Mouse (Mus musculus) lung, embryonic 16.5 days (tissue): Measurements from ENCODE around the gene Hcls1. TPM values are rescaled to one million over a fixed set of nuclear protein-coding genes. Genes with fewer than 3 reads are reported as not detected.

ENCODE experiments used
- ATAC-seq: fragments of 200-750 bp; cut with Nextera tagmentation; 2 replicates; pipeline ENCODE4 v1.8.0; 2017; ENCODE audit warnings: low read depth, mild to moderate bottlenecking, moderate library complexity
- H3K27ac ChIP-seq: fragments of 300-500 bp; sonication (generic); 2 replicates; pipeline ENCODE4 v1.5.1; 2014; ENCODE audit warnings: mild to moderate bottlenecking, control low read depth, low read length
- H3K27me3 ChIP-seq: fragments of 300-500 bp; sonication (generic); 2 replicates; pipeline ENCODE4 v1.6.1; 2014; ENCODE audit warnings: low read depth, low read length, mixed read lengths; ENCODE audit not compliant: control insufficient read depth, insufficient read depth
- H3K36me3 ChIP-seq: fragments of 300-500 bp; sonication (generic); 2 replicates; pipeline ENCODE4 v1.6.1; 2014; ENCODE audit warnings: low read length; ENCODE audit not compliant: control insufficient read depth, insufficient read depth
- H3K4me1 ChIP-seq: fragments of 300-500 bp; sonication (generic); replicated peaks from 2 replicates; pipeline ENCODE4 v1.6.1; 2014; ENCODE audit warnings: low read length, mixed read lengths; ENCODE audit not compliant: control insufficient read depth, insufficient read depth
- H3K4me2 ChIP-seq: fragments of 300-500 bp; sonication (generic); 2 replicates; pipeline ENCODE4 v1.6.1; 2014; ENCODE audit warnings: low read depth, low read length, control low read depth
- H3K4me3 ChIP-seq: fragments of 300-500 bp; sonication (generic); 2 replicates; pipeline ENCODE4 v1.5.1; 2014; ENCODE audit warnings: mild to moderate bottlenecking, low read length, control low read depth
- H3K9ac ChIP-seq: fragments of 300-500 bp; sonication (generic); 2 replicates; pipeline ENCODE4 v1.6.1; 2014; ENCODE audit warnings: low read length, control low read depth
- H3K9me3 ChIP-seq: fragments of 300-500 bp; sonication (generic); 2 replicates; pipeline ENCODE4 v1.6.1; 2016; ENCODE audit warnings: low read length; ENCODE audit not compliant: control insufficient read depth
- WGBS: fragments of 180-500 bp; shearing (Covaris S2); extraction: QIAGEN DNeasy Blood & Tissue Kit; methylation state at CpG from one replicate; pipeline ENCODE4 v1.1.7; 2014; 5-methylcytosine and 5-hydroxymethylcytosine counted together
- polyA plus RNA-seq: library from polyadenylated mRNA; unstranded; fragments of >200 nt; fragmentation: Nextera tagmentation; extraction: Ambion mirVana; gene quantifications from 2 replicates; pipeline ENCODE4 v1.2.1, GENCODE M21; 2015

The Hcls1 gene
- polyA plus RNA-seq, 1 experiment from 2014 or later: 7.0 TPM

DNA sequence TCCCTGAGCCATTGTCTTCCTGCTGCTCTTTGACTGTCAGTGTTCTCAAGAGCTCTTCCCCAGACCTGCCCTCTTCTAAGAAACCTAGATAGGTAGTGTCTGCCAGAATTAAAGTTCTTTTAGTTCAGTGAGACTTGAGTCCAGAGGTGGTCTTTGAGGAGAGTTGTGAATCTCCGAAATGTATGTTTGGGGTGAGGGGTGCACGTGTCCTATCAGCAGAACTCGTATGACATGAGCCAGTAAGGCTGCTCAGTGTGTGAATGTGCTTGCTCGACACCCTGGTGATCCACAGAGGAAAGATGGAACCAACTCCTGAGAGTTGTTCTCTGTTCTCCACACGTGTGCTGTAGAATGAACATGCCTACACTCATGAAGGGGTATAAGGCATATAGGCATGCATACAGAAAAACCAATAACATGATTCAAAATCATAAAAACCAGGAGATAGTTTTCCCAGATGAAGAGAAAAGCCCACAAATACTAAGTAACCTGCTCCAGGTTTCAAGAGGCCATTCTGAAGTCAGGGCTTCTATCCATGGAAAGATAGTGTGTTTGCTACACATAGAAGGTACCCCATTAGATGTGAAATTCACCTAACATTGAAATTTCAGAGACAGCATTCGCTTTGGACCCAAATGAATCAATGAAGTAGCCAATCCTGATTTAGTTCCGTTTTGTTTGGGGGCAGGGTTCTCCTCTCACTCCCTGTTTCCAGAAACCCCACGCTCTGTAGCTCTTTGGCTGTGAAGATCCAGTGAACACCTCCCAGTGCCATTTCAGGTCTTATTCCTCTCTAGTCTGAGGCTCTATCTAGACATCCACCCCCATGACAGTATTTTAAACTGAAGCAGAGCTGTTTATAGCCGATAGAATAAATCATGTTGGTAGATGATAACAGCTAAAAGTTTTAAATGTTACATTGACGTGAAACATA is 8.0 kb upstream of the Hcls1 start:
- Histone ChIP-seq H3K4me3 (no peak overlapping the region), H3K4me2 (no peak overlapping the region), H3K27ac (no peak overlapping the region), H3K27me3 (no peaks in the 10 kb centered on the region), H3K9me3 (no peaks in the 10 kb centered on the region), H3K4me1 (no peaks in the 10 kb centered on the region), H3K9ac (no peak overlapping the region), H3K36me3 (peaks cover 26% of the 10 kb centered on the region)
- ATAC-seq: no peak
- WGBS: 89% methylated on average over 10 of the region's 10 CpGs

DNA sequence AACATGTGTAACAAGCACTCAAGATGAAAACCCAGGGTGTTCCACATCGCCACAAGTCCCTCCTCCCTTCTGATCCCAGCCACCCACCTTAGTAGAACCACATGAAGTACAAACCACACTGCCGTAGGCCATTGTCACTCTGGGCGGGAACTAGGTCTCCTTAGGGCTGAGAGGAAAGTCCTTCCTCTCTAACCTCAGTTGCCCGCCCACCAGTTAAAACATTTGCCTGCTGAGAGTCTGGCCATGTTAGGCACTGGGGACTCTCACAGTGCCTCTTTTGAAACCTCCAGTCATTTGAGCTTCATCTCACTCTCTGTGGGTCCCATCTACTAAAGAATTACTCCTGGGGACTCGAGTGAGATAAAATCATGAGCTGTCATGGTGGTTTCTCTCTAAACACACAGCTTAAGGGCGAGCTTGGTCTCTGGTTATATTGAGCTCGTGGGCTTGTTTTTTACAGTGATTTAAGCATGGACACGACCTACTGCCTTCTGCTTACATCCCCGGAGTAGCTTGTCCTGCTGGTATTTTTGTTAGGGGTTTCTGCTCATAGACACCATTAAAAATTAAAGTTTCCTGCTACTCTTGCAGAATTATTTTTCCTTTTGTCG is 7.2 kb upstream of the Hcls1 start:
- Histone ChIP-seq H3K4me1 (no peaks in the 10 kb centered on the region), H3K4me2 (no peak overlapping the region), H3K27me3 (no peaks in the 10 kb centered on the region), H3K9me3 (no peaks in the 10 kb centered on the region), H3K4me3 (no peak overlapping the region), H3K9ac (no peak overlapping the region), H3K27ac (no peak overlapping the region), H3K36me3 (peaks cover 29% of the 10 kb centered on the region)
- no peak for ATAC-seq
- WGBS: 80% methylated on average over 10 of the region's 10 CpGs

DNA sequence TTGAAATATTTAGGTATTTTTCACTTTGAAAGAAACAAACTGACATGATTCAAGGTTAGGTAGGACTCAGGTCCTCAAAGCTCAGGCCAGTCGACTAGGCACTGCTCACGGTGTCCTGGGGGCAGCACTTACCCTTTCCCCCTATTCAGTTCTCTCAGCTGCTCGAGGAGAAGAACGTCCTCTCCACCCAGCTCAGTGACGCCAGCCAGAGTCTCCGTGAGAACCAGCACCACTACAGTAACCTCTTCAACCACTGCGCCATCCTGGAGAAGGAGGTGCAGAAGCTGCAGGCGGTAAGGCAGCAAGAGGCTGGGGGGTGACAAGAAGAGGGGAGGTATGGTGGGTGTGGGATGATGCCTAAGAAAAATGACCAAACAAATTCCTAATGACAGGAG is 6.7 kb upstream of the Hcls1 start:
- no peak overlapping the region for H3K9ac ChIP-seq
- WGBS: 87% methylated on average over 8 of the region's 8 CpGs
- no peak overlapping the region for H3K4me3 ChIP-seq
- no peak overlapping the region for H3K27ac ChIP-seq
- H3K36me3 ChIP-seq: peaks cover 31% of the 10 kb centered on the region
- ATAC-seq: no peak
- no peaks in the 10 kb centered on the region for H3K9me3 ChIP-seq
- no peaks in the 10 kb centered on the region for H3K27me3 ChIP-seq
- H3K4me1 ChIP-seq: no peaks in the 10 kb centered on the region
- no peak overlapping the region for H3K4me2 ChIP-seq

DNA sequence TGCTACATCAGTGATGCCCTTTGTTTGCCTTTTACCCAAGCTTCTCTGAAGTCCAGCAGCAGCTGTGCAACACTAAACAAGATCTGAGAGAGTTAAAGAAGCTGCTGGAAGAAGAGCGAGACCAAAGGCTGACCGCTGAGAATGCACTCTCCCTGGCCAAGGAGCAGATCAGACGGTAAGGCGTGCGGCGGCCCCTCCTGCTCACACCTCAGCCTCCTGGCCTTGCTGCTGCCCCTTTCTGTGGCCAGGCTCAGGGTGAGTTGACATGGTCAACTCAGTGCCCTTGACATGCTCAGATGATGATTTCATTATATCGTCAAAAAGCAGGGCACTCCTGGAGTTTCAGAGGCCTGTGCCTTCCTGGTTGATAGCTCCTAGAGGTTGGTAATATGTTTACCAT is 5.6 kb upstream of the Hcls1 start:
- Histone ChIP-seq H3K27me3 (no peaks in the 10 kb centered on the region), H3K4me3 (no peak overlapping the region), H3K4me2 (no peak overlapping the region), H3K9me3 (no peaks in the 10 kb centered on the region), H3K9ac (no peak overlapping the region), H3K27ac (no peak overlapping the region), H3K36me3 (peaks cover 31% of the 10 kb centered on the region), H3K4me1 (no peaks in the 10 kb centered on the region)
- no peak for ATAC-seq
- 92% methylated on average over 7 of the region's 7 CpGs for WGBS

DNA sequence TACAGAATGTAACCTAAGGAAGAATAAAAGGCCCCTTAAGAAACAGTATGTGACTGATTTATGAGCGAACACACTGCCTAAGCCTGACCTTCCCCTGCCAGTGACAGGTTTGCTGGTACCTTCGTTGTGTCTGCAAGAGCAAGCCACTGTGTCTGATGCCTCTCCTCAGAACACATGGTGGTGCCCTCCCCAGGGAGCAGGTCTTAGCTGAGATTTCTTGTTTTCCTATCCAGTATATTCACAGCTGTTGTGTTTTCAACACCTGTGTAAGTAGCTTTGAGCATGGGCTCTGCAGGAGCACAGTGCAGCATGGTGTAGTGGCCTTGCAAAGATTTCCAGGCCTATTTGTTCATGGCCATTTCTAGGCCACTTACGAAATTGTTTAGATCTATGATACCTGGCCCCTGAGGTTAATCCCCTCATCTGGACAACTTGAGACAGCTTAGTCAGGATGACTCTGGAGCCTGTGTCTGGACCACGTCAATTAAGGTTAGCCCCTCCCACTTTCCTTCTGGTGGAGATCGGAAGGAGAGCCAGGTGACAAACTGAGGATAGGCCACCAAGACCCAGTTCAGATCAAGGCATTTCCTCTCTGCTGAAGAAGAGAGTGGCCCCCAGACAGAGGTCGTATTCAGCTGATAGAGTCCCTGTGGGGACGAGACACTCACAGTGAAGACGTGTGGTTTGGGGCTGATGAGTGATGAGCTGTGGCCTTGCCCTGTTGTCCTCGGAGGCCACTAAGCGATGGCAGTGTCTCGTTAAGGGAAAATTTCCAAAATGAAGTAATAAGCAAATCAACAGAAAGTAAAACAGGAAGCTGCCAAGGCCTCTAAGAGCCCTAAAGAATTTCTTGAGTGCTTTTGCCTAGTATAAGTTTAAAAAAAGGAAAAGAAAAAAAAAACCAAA is 4.3 kb upstream of the Hcls1 start:
- Histone ChIP-seq H3K9me3 (no peaks in the 10 kb centered on the region), H3K4me2 (no peak overlapping the region), H3K4me1 (no peaks in the 10 kb centered on the region; the same call in 1 of the 2 replicates), H3K9ac (no peak overlapping the region), H3K36me3 (peaks cover 27% of the 10 kb centered on the region), H3K4me3 (no peak overlapping the region), H3K27me3 (no peaks in the 10 kb centered on the region), H3K27ac (no peak overlapping the region)
- ATAC-seq: no peak
- WGBS: 63% methylated on average over 11 of the region's 11 CpGs

DNA sequence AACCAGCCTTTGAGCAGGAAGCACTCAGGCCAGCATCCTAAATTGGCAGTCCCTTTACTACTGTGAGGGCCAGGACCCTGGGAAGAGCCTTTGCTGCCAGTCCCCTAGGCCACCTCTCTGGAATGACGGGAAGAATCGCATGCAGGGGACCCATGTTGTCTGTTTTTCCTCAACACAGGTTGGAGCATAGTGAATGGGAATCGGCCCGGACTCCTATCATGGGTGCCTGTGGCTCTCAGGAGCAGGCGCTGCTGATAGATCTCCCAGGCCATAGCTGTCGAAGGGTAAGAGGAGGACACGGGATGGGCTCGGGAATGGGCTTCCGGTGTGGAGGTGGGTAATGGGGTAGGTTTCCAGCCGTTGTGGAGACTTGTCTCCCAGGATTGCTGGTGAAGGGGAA is 3.4 kb upstream of the Hcls1 start:
- Histone ChIP-seq H3K27ac (no peak overlapping the region), H3K9me3 (no peaks in the 10 kb centered on the region), H3K4me2 (no peak overlapping the region), H3K4me1 (no peaks in the 10 kb centered on the region; the same call in 1 of the 2 replicates), H3K27me3 (no peaks in the 10 kb centered on the region), H3K36me3 (peaks cover 23% of the 10 kb centered on the region), H3K4me3 (no peak overlapping the region), H3K9ac (no peak overlapping the region)
- no peak for ATAC-seq
- WGBS: 92% methylated on average over 10 of the region's 10 CpGs

DNA sequence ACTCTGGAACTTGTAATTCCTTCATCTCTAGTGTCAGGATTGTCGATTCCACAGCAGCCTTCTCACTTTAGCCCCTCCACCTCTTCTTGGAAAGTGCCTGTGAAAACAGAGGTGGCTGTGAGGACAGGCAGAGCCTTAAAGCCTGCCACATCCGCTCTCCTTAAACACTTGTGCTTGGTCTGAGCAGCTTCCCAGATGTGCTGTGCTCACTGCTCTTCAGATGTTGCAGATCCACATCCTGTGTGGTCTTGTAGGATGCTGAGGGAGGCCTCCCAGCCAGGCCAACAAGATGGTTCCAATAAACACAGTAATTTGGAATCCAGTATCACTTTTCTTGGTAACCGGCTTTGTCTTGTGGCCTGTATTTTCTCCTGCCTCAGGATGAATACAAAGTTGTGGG is 2.8 kb upstream of the Hcls1 start:
- Histone ChIP-seq H3K4me2 (no peak overlapping the region), H3K9ac (no peak overlapping the region), H3K4me1 (no peaks in the 10 kb centered on the region; the same call in 1 of the 2 replicates), H3K27ac (no peak overlapping the region), H3K4me3 (no peak overlapping the region), H3K36me3 (peaks cover 19% of the 10 kb centered on the region), H3K27me3 (no peaks in the 10 kb centered on the region), H3K9me3 (no peaks in the 10 kb centered on the region)
- 75% methylated on average over 3 of the region's 3 CpGs for WGBS
- ATAC-seq: no peak

DNA sequence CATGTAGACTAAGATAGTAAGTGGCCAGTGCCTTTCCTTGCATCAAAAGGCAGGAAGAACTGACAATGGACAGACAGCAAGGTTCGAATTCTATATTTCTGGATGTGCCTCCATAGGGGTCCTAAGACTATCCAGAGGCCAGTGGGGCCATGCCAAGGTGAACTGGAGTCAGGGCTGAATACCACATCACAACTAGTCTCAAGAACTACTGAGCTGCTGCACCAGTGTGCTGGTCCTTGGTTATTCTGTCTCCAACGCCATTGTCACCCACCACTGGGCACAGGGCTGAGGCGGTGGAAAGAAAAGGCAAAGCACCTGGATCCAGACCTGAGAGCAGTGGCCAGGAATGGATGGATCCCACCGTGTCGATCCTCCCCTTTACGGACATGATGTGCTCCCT is 2.2 kb upstream of the Hcls1 start:
- WGBS: 89% methylated on average over 6 of the region's 6 CpGs
- ATAC-seq: no peak
- no peak overlapping the region for H3K4me2 ChIP-seq
- H3K27ac ChIP-seq: no peak overlapping the region
- H3K9ac ChIP-seq: no peak overlapping the region
- no peaks in the 10 kb centered on the region; the same call in 1 of the 2 replicates for H3K4me1 ChIP-seq
- peaks cover 19% of the 10 kb centered on the region for H3K36me3 ChIP-seq
- H3K27me3 ChIP-seq: no peaks in the 10 kb centered on the region
- H3K4me3 ChIP-seq: no peak overlapping the region
- H3K9me3 ChIP-seq: no peaks in the 10 kb centered on the region
